Mouse (Mus musculus) adrenal gland, adult 18-20 months (tissue): ENCODE measurements at regions not wholly inside any gene's neighbourhood (a gene's known extent, or its start where the extent isn't known, plus 50 kb on each side); places are given as distances from the start of the nearest gene placed in this dataset.

Source experiments
- DNase-seq, 2 experiments: peaks; one replicate each; pipeline ENCODE4 v3.0.0; 2021 to 2022; ENCODE audit warnings: low spot score in 2 of 2

DNA sequence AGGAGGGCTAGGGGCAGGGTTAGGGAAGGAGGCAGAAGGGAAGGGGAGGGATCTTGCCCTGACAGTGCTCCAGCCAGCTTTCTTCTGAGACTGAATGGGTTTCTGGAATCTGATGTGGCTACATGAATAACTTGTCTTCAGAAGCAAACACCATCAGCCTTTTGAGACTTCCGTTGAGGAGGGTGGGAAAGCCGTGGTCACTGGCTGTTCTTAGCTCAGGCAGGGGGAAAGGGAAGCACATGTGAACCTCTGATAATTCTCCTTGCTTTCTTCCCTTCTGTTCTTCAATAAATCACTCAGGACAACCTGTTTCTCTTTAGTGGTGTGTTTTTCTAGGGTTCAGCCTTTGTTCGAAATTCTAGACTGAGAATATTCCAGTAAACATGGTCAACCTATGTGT is 148.9 kb downstream of the Bcl11a start:
- no peak for DNase-seq

DNA sequence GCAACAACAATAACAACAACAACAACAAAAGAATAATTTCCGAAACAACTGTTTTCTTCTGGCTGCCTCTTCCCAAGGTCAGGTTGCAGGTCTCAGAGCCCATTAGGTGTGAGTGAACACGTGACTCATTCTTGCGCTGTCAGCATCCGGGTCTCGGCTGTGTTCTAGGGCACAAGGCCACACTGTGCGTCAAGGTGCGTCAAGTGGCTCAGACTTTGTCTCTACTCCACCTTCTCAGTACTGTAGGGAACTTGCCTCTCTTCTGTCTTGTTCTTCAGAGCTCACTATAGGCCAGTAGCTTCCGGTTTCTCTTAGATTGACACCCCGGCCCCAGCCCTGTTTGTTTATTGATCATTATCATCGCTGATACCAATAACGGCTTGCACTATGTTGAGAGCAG is 155.5 kb downstream of the Bcl11a start:
- DNase-seq: no peak

DNA sequence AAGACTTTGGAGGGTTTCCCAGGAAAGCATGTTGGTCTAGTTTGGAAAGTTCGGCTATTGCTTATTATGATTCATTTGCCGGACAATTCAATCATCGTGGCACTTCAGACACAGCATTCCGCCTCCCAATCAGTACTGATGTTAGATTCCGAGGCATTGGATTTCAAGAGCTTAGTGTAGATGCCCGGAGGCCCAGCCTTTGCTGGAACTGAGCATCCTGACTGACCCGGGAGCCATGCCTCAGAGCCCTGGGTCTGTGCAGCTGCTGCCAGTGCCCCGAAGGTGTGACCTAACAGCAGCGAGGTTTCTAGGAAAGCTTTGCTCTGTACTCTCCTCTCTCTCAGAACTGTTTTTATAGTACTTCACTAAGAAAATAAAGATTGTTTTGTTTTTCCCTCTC is 156.0 kb downstream of the Bcl11a start:
- no peak for DNase-seq

DNA sequence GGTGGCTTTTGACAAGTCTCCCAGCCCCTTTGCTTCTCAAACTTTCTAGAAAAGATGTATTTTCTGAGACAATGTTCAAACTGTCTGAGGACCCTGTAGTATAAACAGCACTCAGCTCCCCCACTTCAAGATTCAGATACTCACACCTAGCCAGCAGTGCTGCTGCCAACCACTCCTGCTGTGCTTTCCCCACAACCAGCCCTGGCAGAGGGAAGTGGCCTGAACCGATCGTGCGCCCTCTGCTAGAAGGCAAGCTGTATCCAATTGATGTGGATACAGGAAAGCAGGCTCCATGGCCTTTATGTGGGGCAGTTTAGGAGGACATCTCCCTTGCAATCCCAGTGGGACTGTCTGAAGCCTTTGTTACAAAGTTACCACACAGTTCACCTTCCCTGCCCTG is 156.6 kb downstream of the Bcl11a start:
- no peak for DNase-seq

DNA sequence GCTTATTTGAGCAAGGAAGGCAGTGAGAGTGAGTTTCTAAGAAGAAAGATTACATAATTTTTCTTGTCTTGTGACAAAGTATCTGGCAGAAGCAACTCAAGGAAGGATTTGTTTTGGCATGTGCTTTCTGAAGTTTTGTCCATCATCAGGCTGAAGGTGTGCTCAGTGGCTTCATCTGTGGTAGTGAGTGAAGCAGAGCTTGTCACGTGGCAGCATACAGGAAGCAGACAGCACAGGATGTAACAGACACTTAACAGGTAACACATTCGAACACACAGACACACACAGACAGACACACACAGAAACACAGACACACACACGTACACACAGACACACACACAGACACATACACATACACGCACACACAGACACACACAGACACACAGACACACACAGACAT is 157.5 kb downstream of the Bcl11a start:
- no peak for DNase-seq

DNA sequence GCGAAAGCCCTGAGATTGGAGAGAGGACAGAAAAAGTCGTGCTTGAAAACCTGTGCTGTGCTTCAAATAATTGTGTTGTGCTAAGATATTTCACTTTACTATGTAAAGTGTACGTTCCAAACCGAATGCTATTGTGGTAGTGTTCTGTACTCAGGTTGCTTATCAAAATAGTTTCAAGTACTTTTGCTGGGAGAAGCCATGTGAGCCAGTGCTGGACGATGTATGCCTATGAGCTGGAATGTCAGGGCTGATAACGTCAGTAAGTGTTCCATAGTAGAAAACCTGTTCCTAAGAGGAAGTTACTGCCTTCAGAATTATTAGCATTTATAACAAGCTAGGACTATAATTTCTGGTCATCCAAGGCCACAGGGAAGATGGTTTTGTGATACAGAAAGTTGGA is 161.8 kb downstream of the Bcl11a start:
- DNase-seq: no peak

DNA sequence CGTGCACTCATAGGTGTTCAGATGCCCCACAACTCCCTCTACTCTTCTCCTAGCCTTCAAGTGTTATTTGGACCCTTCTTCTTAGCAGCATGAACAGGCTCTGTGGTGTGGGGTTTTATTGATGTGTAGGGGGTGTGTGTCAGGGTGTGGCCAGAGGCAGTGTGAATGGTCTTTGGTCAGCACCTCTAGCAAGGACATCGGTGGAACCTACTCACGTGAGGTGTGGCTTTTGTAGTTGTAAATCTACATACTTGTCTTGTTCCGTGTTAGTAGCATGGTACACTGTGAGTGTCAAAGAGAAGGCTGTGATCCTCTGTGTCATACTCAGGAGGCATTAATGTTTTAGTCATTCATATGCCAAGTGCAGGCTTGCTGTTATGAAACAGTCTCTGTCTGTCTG is 164.2 kb downstream of the Bcl11a start:
- no peak for DNase-seq

DNA sequence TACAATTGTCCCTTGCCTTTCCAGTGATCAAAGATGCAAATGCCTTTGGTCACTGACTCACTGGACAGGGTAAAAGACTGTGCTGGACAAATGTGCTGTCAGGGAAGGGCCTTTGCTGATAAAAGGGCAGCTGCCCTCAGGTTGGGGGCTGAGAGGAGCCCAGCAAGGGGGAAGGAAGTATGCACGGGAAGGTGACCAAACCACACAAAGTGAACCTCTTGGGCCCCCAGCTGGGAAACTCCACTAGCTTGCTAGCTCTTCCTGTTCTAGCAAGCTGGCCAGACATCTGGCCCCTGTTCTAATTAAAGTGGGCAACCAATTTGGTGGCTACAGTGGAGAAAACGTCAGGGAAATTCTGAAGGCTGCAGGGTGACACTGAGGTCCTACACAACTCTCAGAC is 165.0 kb downstream of the Bcl11a start:
- DNase-seq: no peak

DNA sequence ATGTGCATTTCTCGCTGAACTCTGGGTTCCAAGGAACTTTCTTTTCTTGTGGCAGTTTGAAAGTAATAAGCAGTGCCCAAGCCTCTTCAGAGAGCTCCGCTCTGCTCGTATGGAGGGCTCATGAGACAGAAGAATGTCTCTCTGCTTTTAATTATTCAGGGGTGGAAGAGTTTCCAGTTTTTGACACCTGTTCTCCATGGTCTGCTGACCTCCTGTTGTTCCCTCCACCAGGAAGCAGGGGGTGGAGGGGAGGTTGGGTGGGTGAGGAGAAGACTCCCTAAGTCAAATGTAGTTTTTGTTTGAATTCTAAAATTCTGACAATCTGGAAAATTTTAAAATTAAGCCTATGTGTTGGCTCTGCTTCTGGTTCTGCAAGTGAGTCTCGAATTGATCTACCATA is 167.5 kb downstream of the Bcl11a start:
- no peak for DNase-seq

DNA sequence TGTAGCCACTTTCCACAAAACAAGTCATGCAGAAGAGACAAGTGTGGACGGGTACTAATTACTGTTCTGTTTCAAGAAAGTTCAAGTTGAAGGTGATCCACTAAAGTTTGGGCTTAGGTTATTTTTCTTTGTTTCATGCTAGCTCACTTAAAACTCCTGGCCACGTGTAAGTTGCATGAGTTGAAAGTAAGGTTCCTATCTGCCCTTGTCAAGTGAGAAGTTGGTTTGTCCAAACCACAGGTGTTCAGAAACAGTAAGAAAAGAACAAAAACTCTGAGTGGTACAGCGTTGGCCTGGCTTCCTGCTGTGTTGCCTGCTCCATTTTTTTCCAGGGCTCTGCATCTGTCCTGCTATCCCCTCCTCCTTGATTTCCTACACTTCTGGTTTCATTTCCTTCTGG is 168.5 kb downstream of the Bcl11a start:
- DNase-seq: no peak

DNA sequence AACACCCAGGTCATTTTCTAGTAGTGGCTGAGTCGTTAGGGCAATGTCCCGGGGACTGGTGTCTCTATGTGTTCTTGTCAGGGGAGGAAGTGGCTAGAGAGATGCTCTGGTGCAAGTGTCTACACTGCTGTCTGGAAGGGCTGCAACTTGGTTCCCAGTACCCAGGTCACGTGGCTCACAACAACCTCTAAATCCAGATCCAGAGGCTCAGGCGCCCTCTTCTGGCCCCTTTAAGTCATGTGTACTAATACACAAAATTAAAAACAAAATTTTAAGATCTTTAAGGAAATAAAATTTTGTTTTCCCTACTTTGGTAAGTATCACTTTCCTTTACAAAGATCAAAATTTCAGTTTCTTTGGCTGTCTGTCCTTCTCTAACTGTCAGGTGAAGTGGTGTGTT is 169.4 kb downstream of the Bcl11a start:
- no peak for DNase-seq

DNA sequence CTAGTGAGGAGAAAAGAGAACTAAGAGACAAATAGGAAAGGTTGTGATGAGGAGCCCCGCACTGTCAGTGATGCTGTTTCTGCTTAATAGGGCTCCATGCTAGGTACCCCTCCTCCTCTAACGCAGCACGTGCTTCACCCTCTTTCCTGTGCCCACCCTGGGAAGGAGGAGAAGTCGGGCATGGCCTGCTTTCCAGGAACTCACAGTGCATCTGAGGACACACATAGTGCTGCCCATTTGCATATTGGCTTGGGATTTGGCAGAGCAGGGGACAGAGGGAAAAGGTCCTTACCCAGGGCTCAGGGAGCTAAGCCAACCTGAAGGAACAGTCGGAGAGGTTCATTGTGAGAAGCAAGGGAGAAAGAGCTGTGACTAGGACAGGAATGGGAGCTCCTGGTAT is 173.7 kb downstream of the Bcl11a start:
- no peak for DNase-seq

DNA sequence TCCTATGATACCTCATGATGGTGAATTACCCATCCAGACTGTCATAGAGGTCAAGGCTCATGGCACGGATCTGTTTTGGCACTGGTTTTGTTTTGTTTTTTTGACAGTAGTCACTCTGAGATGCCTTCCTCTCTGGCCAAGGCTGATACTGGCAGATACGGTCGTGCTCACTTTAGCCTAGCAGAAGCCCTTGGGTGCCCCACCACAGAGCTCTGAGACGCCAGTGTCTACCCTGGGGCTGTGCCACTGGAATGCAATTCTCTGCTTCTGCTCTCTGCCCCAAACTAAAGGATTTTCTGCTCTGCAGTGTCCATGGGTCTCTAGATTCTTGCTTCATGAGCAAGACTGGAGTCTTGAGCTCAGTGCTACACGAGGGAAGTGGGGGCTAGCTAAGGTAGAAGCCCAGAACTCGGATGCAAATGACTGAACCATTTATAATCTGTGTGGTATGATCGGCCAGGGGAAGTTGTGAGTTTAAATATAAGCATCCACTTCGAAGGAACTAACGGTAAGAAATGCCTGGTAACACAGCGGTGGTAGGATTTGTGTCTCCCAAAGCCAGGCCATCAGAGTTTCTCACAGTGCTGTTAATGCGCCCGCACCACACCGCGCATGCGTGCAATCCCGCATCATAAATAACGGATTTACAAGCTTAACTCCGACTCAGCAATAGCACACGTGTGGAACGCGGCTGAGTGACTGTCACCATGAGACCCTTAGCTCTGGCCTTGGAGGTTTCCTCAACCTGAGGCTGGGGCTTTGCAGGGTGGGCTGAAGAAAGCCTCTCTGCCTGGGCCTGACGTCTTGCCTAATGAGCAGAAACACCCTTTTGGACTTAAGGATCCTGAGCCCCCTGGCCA is 177.6 kb downstream of the Bcl11a start:
- no peak for DNase-seq

DNA sequence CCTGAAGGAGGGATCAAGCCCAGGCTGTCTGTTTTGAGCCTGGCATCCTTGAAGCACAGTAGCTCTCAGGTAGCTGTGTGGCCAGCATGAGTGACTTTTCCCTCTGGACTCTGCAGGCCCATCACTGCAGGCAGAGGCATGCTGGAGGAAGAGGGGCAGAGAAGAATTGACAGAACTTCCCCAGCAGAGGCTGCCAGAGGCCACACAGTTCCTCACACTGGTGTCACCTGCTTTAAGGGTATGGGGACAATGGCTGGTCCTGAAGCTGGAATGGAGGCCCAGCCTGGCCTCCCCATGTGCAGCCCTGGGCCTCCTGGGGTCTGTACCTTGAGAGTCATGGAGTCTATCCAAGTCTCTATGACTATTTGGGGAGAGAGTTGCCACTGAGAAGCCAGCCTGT is 179.9 kb downstream of the Bcl11a start:
- DNase-seq: no peak

DNA sequence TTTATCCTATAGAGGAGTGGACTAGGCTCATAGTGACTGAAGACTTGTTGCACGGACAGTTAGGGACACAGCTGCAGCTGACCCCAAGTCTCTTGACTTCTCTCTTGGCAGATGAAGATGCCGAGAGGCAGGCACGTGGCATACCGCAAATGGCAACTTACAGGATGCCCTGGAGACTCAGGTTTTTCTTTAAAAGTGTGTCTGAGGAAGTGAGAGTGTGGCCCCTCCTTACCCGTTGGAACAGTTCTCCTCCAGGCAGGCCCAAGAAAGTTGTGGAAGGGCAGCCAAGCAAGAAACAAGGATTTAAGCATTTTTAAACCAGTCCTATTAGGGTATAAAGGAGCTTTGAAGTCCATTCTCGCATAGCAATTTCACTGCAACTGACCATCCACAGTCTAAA is 180.5 kb downstream of the Bcl11a start:
- DNase-seq: no peak

DNA sequence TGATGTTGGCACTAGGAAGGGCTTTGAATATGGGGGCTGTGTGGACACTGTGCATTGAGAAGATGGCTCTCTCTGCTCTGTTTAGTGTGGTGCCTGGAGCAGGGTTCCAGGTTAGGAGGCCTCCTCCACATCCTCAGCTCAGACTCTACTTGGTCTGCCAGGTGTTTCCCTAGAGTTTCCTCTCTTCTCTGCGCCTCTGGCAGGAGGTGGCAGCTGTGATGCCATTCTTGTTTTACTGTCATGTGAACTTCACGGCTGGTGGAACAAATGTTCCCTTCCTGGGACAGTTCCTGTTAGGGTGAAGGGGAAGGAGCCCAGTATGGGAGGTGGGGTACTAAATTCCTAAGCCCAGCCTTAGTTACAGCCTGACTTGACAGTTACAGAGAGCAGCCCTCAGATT is 181.8 kb downstream of the Bcl11a start:
- DNase-seq: no peak

DNA sequence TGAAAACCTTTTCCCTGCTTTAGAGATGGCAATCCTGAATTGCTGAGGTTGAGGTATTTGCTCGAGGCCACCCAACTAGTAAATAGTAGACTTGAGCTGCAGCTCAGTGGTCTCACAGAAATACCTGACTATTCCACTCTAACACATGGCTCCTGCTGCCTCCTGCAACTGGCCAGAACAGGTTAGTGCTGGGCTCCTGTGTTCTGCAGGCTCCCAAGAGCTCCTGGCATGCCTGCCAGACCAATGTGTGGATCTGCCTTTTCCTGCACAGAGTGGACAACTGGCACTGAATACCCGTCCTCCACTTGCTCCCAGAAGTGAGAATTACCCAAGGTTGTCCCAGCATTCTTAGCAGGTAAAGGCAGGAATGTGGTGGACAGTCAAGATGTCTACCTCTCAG is 191.2 kb downstream of the Bcl11a start:
- no peak for DNase-seq

DNA sequence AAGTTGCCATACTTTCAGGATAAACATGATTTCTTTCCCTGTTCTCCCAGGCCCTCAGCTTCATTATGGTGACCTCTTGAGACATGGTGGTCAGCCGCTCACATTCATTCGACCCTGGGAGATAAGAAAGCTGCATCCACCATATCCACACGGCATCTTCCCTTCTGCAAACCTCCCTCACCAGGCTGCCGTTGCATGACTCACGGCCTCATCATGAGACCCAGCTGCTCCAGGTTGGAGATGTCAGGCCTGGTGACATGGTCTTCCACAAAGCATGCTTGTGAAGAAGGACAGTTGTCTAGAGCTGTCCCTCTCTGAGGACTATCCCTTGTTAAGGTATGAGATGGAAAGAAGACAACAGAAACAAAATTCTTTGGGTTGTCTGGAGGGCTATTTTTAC is 203.8 kb downstream of the Bcl11a start:
- DNase-seq: no peak

DNA sequence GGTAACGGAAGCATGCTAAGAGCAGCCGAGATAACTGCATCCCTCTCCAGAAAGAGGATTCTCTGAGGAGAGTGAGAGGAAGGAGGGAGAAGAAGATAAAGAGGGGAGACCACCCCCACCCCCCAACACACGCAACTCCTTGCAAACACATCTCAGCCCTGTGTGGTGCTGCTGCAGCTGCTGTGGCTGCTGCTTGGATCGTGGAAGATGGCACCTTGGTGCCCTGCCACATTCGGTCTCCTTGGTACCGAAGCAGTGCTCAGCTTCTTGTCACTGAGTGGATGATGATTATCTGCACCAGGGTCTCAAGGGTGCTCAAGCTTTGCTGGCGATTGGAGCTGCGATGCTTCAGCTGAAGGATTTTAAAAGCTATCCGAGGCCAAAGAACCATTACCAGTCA is 204.7 kb downstream of the Bcl11a start:
- DNase-seq: no peak

DNA sequence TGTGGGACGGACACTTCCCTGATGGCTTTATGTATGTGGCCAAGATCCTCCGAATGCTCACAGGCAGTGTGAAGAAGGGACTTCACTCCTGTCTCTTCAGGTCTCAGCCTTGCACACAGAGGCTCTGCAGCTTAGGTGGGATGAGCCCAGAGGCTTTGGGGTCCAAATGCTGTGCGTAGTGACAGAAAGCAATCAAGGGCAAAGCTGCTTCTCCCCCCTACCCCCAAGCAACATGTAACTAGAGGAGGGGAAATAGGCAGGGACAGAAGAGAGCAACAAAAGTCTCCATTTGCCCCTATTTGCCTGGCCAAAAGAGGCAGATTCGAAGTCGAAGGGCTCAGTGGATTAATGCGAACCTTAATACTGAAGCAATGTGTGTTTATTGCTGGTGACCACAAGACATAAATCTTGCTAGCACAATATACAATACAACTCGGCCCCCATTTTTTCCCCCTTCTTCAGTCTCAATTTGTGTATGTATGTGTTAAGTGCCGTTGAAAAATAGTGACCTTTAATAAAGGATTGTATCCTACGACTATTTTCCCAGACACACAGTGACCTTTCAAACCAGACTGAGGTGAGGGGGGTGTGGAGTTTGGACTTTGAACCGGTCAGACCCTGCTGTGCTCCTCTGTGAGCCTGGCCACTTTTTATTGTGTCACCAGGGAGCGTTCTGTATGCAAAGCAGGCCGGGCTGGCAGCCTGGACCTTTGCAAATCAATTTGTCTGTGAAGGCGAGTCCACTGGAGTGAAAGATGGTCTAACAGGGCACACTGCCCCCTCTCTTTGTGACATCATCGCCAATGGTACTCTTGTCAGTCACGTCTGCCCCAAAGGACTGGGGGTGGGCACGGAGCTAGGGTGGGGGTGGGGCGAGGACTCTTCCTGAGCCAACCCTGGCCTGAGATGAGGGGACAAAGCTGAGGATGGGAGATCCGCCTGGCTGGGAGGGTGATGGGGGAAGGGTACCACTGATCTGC is 208.6 kb downstream of the Bcl11a start:
- DNase-seq: no peak

DNA sequence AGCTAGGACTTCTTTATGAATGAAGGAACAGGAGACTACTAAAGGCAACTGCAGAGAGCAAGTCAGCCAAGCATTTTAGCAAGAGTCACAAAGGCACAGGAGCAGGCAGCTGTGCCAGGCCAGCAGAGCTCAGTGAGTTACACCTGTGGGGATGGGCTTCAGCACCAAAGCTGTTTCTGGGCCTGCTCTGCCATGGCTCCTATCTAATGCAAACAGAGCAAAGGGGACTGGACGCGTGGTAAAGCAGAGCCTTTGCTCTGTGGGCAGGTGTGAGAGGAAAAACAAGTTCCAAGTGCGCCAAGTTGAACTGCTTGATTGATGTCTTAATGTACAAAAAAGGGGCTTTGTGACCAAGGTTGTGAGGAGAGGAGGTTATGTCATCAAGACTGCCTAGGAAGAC is 215.4 kb downstream of the Bcl11a start:
- no peak for DNase-seq

DNA sequence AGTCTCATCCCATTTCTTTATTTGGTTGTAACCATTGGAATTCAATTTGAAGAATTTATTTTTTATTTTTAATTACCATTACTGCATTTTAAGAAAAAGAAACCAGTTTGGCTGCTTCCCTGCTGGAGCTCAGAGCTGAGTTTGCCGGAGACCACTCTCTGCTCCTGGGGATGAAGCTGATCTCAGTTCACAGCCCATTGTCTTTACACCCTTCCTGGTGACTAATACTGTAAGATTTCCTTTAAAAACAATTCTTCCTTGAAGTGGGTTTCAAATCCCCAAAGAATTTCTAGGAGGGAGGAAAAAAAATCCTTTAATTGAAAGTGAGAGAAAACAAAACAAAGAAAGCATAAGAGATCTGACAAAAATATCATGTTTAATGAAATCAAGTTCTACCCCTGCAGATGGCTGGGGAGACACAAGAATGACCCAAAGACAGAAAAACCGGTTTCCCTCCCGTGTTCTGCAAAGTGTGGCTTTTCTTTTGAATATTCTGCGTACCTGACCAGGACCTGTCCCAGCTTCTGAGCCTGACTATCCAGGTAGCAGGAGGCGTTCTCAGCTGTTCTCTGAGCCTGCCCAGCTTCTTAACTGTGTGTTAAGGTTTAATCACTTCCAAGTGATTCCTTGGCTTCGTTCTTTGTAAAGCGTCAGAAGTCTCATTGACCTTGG is 216.1 kb downstream of the Bcl11a start:
- no peak for DNase-seq
